Mouse (Mus musculus): ENCODE results near the gene Cd274. TPM values are rescaled to one million over a fixed set of nuclear protein-coding genes. Genes with fewer than 3 reads are reported as not detected.

Cd274 gene
- polyA plus RNA-seq, 1 experiment, result 1.1 TPM

GRCm38 (mm10) chr19:29418661-29419115 is 51.4 kb downstream of the Cd274 start:
- no peak for TF ChIP-seq POLR2A (IDR thresholded peaks at IDR 0.05; ENCODE audit: low read depth, low read length)
- TF ChIP-seq CTCF (IDR thresholded peaks at IDR 0.05; ENCODE audit: borderline replicate concordance, insufficient read depth, low read length), result no peak
- H3K4me3 ChIP-seq (ENCODE audit: insufficient read depth, low read length), result no peak overlapping the region
- no peaks in the 10 kb centered on the region for H3K4me1 ChIP-seq (ENCODE audit: control insufficient read depth, insufficient read depth, low read length)
- H3K27ac ChIP-seq (ENCODE audit: insufficient read depth, low read length), result no peak overlapping the region

DNA sequence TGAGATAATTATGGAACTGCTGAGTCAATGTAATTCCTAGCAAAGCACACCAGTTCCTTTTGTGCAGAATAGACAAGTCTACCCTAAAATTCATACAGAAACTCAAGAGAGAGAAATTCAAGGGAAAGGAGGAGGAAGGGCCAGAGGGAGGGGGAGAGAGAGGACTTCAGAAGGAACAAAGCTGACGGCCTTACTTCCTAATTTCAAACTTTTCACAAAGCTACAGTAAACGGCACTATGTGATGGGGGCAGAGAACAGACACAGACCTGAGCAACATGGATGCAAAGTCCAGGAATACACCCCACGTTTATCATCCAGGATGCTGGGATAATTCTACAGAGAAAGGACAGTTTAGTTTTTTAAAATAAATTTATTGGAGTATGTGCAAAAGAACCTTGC is 52.3 kb downstream of the Cd274 start:
- H3K27ac ChIP-seq (ENCODE audit: insufficient read depth, low read length), result no peak overlapping the region
- H3K4me1 ChIP-seq (ENCODE audit: control insufficient read depth, insufficient read depth, low read length), result no peaks in the 10 kb centered on the region
- no peak overlapping the region for H3K4me3 ChIP-seq (ENCODE audit: insufficient read depth, low read length)
- TF ChIP-seq CTCF (IDR thresholded peaks at IDR 0.05; ENCODE audit: borderline replicate concordance, insufficient read depth, low read length) (no peak), POLR2A (IDR thresholded peaks at IDR 0.05; ENCODE audit: low read depth, low read length) (no peak)

DNA sequence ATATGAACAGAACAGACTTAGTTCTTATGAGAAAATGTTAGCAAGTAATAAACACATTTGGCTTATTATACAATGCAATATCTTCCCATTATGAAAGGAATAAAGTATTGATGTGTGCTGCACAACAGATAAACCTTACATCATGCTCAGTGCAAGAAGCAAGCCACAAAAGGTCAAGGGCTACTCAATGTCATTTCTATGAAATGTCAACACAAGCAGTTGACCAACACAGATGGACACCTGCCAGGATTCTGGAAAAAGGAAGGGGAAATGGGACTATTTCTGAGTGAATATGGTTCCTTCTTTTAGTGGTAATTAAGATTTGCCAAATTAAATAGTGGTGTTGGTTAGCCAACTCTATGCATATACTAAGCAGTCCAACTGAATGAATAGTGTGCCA is 52.7 kb downstream of the Cd274 start:
- Histone ChIP-seq H3K27ac (ENCODE audit: insufficient read depth, low read length) (no peak overlapping the region), H3K4me1 (ENCODE audit: control insufficient read depth, insufficient read depth, low read length) (no peaks in the 10 kb centered on the region), H3K4me3 (ENCODE audit: insufficient read depth, low read length) (no peak overlapping the region)
- TF ChIP-seq CTCF (IDR thresholded peaks at IDR 0.05; ENCODE audit: borderline replicate concordance, insufficient read depth, low read length) (no peak), POLR2A (IDR thresholded peaks at IDR 0.05; ENCODE audit: low read depth, low read length) (no peak)

GRCm38 (mm10) chr19:29420397-29420796 is 53.1 kb downstream of the Cd274 start:
- Histone ChIP-seq H3K4me3 (ENCODE audit: insufficient read depth, low read length) (no peak overlapping the region), H3K4me1 (ENCODE audit: control insufficient read depth, insufficient read depth, low read length) (no peaks in the 10 kb centered on the region), H3K27ac (ENCODE audit: insufficient read depth, low read length) (no peak overlapping the region)
- TF ChIP-seq CTCF (IDR thresholded peaks at IDR 0.05; ENCODE audit: borderline replicate concordance, insufficient read depth, low read length), result no peak
- TF ChIP-seq POLR2A (IDR thresholded peaks at IDR 0.05; ENCODE audit: low read depth, low read length), result no peak

DNA sequence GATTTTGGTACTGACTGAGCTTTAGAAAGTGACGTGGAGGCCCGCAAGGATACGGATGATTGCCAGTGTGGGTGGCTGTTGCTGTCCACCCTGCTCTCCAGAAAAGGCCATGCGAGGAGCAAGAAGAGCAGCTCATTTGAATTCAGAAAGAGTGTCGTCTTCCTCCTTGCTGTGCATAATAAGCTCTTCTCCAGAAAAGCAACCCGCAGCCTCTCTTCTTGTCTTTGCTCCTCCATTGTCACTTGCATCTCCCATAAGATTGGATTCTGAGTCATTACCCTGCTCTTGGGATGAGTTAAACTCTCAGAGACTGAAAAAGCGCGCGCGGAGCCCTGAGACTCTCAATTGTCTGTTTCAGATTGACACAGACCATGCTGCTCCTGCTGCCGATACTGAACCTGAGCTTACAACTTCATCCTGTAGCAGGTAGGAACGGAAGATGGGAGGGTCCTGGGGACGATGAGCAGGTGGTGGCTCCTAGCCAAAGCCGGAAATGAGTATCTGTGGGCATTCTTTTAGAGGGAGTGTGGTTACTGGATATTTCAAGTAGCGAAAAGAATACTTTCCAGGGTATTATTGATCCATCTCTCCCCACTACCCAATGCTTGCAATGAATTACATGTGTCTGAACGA is 54.9 kb downstream of the Cd274 start:
- Histone ChIP-seq H3K4me1 (ENCODE audit: control insufficient read depth, insufficient read depth, low read length) (no peaks in the 10 kb centered on the region), H3K4me3 (ENCODE audit: insufficient read depth, low read length) (no peak overlapping the region), H3K27ac (ENCODE audit: insufficient read depth, low read length) (no peak overlapping the region)
- TF ChIP-seq CTCF (IDR thresholded peaks at IDR 0.05; ENCODE audit: borderline replicate concordance, insufficient read depth, low read length) (no peak), POLR2A (IDR thresholded peaks at IDR 0.05; ENCODE audit: low read depth, low read length) (no peak)

DNA sequence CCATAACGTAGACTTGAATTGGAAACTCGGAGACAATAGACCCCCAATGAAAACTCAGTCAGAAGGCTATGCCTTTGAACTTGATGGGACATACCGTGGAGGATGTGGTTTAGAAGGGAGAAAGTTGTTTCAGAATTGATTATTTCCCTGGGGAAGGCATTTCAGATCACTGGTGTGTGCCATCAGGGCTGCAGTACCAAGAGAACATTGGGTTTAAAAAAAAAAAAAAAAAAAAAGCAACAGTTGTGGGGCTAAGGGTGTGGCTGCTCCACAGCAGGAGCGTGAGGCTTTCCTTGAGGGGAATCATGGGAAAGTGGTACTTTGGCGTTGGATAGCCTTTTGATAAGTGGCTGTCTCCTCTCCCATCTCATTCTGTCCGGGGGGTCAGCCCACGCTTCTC is 55.5 kb downstream of the Cd274 start:
- H3K4me1 ChIP-seq (ENCODE audit: control insufficient read depth, insufficient read depth, low read length), result no peaks in the 10 kb centered on the region
- no peak overlapping the region for H3K4me3 ChIP-seq (ENCODE audit: insufficient read depth, low read length)
- no peak overlapping the region for H3K27ac ChIP-seq (ENCODE audit: insufficient read depth, low read length)
- no peak for TF ChIP-seq POLR2A (IDR thresholded peaks at IDR 0.05; ENCODE audit: low read depth, low read length)
- no peak for TF ChIP-seq CTCF (IDR thresholded peaks at IDR 0.05; ENCODE audit: borderline replicate concordance, insufficient read depth, low read length)

DNA sequence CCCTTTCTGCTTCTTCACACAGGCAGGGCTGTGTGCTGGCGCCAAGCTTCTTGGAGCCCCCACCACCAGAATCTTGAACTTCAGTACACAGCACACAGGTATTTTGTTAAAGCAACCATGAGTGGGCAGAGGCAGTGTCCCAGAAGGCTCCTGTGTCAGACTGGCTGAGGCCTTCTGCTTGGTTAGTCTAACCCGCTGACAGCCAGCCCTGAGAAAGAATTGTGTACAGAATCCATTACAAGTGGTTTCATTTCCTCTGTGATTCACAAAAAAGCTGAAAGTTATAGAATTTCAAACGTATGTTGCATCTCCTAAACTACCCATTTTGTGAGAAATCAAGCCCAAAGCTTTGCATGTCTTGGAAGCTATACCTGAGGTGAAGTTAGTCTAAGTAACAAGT is 63.3 kb downstream of the Cd274 start:
- Histone ChIP-seq H3K4me3 (ENCODE audit: insufficient read depth, low read length) (no peak overlapping the region), H3K4me1 (ENCODE audit: control insufficient read depth, insufficient read depth, low read length) (no peaks in the 10 kb centered on the region), H3K27ac (ENCODE audit: insufficient read depth, low read length) (no peak overlapping the region)
- TF ChIP-seq POLR2A (IDR thresholded peaks at IDR 0.05; ENCODE audit: low read depth, low read length) (no peak), CTCF (IDR thresholded peaks at IDR 0.05; ENCODE audit: borderline replicate concordance, insufficient read depth, low read length) (no peak)

- no peak overlapping the region for H3K4me3 ChIP-seq (ENCODE audit: insufficient read depth, low read length)
- H3K27ac ChIP-seq (ENCODE audit: insufficient read depth, low read length), result no peak overlapping the region
- H3K4me1 ChIP-seq (ENCODE audit: control insufficient read depth, insufficient read depth, low read length), result no peaks in the 10 kb centered on the region
- TF ChIP-seq CTCF (IDR thresholded peaks at IDR 0.05; ENCODE audit: borderline replicate concordance, insufficient read depth, low read length) (no peak), POLR2A (IDR thresholded peaks at IDR 0.05; ENCODE audit: low read depth, low read length) (no peak)
These were observed 63.7 kb downstream of the Cd274 start for GRCm38 (mm10) chr19:29430953-29431352.

- H3K4me3 ChIP-seq (ENCODE audit: insufficient read depth, low read length), result no peak overlapping the region
- H3K27ac ChIP-seq (ENCODE audit: insufficient read depth, low read length), result no peak overlapping the region
- no peaks in the 10 kb centered on the region for H3K4me1 ChIP-seq (ENCODE audit: control insufficient read depth, insufficient read depth, low read length)
- TF ChIP-seq CTCF (IDR thresholded peaks at IDR 0.05; ENCODE audit: borderline replicate concordance, insufficient read depth, low read length), result no peak
- no peak for TF ChIP-seq POLR2A (IDR thresholded peaks at IDR 0.05; ENCODE audit: low read depth, low read length)
These were observed 69.7 kb downstream of the Cd274 start for GRCm38 (mm10) chr19:29436793-29437479.

Other genes starting within 250 kb of the Cd274 start
- 31.2 and 37.4 TPM in 2 replicates for gene Jak2, start 115.6 kb upstream of the Cd274 start, polyA plus RNA-seq (2011; ENCODE audit: insufficient read length, low read depth, missing spikeins)
- 4.3 and 5.3 TPM in 2 replicates for gene Insl6, start 42.1 kb upstream of the Cd274 start, polyA plus RNA-seq (2011; ENCODE audit: insufficient read length, low read depth, missing spikeins)
- gene Rln1, start 32.8 kb upstream of the Cd274 start, polyA plus RNA-seq (2011; ENCODE audit: insufficient read length, low read depth, missing spikeins), result 0.68 TPM in 1 of 2 replicates, not detected in the other
- 57.9 and 65.1 TPM in 2 replicates for gene Plgrkt, start 65 bp upstream of the Cd274 start, polyA plus RNA-seq (2011; ENCODE audit: insufficient read length, low read depth, missing spikeins)
- gene Pdcd1lg2, start 43.5 kb downstream of the Cd274 start, polyA plus RNA-seq (2011; ENCODE audit: insufficient read length, low read depth, missing spikeins), result not detected in 2 replicates
- gene Ric1, start 154.8 kb downstream of the Cd274 start, polyA plus RNA-seq (2011; ENCODE audit: insufficient read length, low read depth, missing spikeins), result 31.0 and 39.2 TPM in 2 replicates

Data from embryonic fibroblast, embryonic 13.5 days (primary cell).